Mouse (Mus musculus) neural tube, embryonic 15.5 days (tissue): ENCODE measurements around the gene Nod2. TPM values are rescaled to one million over a fixed set of nuclear protein-coding genes. Genes with fewer than 3 reads are reported as not detected.

Experiments
- ATAC-seq: fragments of 200-750 bp; cut with Nextera tagmentation; 2 replicates; pipeline ENCODE4 v1.8.0; 2017; ENCODE audit warnings: mild to moderate bottlenecking, moderate TSS enrichment, moderate library complexity; ENCODE audit not compliant: low FRiP score
- H3K27ac ChIP-seq: fragments of 300-500 bp; sonication (generic); replicated peaks from 2 replicates; pipeline ENCODE4 v1.5.1; 2015; ENCODE audit warnings: mild to moderate bottlenecking, inconsistent platforms
- H3K27me3 ChIP-seq: fragments of 300-500 bp; sonication (generic); replicated peaks from 2 replicates; pipeline ENCODE4 v1.6.1; 2015; ENCODE audit warnings: inconsistent platforms
- H3K36me3 ChIP-seq: fragments of 300-500 bp; sonication (generic); 2 replicates; pipeline ENCODE4 v1.6.1; 2015; ENCODE audit warnings: inconsistent platforms
- H3K4me1 ChIP-seq: fragments of 300-500 bp; sonication (generic); 2 replicates; pipeline ENCODE4 v1.6.1; 2015; ENCODE audit warnings: inconsistent platforms
- H3K4me2 ChIP-seq: fragments of 300-500 bp; sonication (generic); 2 replicates; pipeline ENCODE4 v1.6.1; 2015; ENCODE audit warnings: inconsistent platforms, mild to moderate bottlenecking, moderate library complexity
- H3K4me3 ChIP-seq: fragments of 300-500 bp; sonication (generic); replicated peaks from 2 replicates; pipeline ENCODE4 v1.5.1; 2015; ENCODE audit warnings: mild to moderate bottlenecking, inconsistent platforms
- H3K9ac ChIP-seq: fragments of 300-500 bp; sonication (generic); replicated peaks from 2 replicates; pipeline ENCODE4 v1.6.1; 2015; ENCODE audit warnings: mild to moderate bottlenecking, inconsistent platforms
- H3K9me3 ChIP-seq: fragments of 300-500 bp; sonication (generic); replicated peaks from 2 replicates; pipeline ENCODE4 v1.6.1; 2016; ENCODE audit warnings: inconsistent platforms
- whole genome bisulfite sequencing: fragments of 180-500 bp; shearing (Covaris S2); methylation state at CpG from one replicate; pipeline ENCODE4 v1.1.7; 2015; ENCODE audit warnings: mixed read lengths; 5-methylcytosine and 5-hydroxymethylcytosine counted together
- polyA plus RNA-seq: library from polyadenylated mRNA; unstranded; fragments of >200 nt; fragmentation: Nextera tagmentation; extraction: Ambion mirVana; gene quantifications from 2 replicates; pipeline ENCODE4 v1.2.1, GENCODE M21; 2015

The Nod2 gene
- polyA plus RNA-seq, 1 experiment from 2014 or later: 0.12 TPM

GRCm38 (mm10) chr8:88686226-88686905 lies 39.3 kb downstream of the Nod2 start:
- no peak for ATAC-seq
- no peak overlapping the region for H3K4me3 ChIP-seq
- H3K9ac ChIP-seq: no peak overlapping the region
- no peaks in the 10 kb centered on the region for H3K36me3 ChIP-seq
- H3K4me1 ChIP-seq: no peaks in the 10 kb centered on the region
- H3K27ac ChIP-seq: no peak overlapping the region
- no peak overlapping the region for H3K4me2 ChIP-seq
- H3K27me3 ChIP-seq: no peaks in the 10 kb centered on the region
- WGBS: 72% methylated on average over 9 of the region's 9 CpGs
- no peaks in the 10 kb centered on the region for H3K9me3 ChIP-seq

- H3K27ac ChIP-seq: no peak overlapping the region
- no peaks in the 10 kb centered on the region for H3K36me3 ChIP-seq
- H3K27me3 ChIP-seq: no peaks in the 10 kb centered on the region
- no peaks in the 10 kb centered on the region for H3K4me1 ChIP-seq
- H3K9me3 ChIP-seq: no peaks in the 10 kb centered on the region
- 84% methylated on average over 8 of the region's 8 CpGs for WGBS
- no peak overlapping the region for H3K4me3 ChIP-seq
- no peak for ATAC-seq
- H3K4me2 ChIP-seq: no peak overlapping the region
- H3K9ac ChIP-seq: no peak overlapping the region
Observed at GRCm38 (mm10) chr8:88686906-88687235, 39.8 kb downstream of the Nod2 start.

GRCm38 (mm10) chr8:88689151-88689550 lies 42.0 kb downstream of the Nod2 start:
- H3K27ac ChIP-seq: no peak overlapping the region
- no peak overlapping the region for H3K4me2 ChIP-seq
- H3K36me3 ChIP-seq: no peaks in the 10 kb centered on the region
- no peaks in the 10 kb centered on the region for H3K9me3 ChIP-seq
- no peak overlapping the region for H3K4me3 ChIP-seq
- no peak overlapping the region for H3K9ac ChIP-seq
- no peaks in the 10 kb centered on the region for H3K27me3 ChIP-seq
- no peaks in the 10 kb centered on the region for H3K4me1 ChIP-seq
- WGBS: 84% methylated on average over 6 of the region's 6 CpGs
- no peak for ATAC-seq

- H3K4me3 ChIP-seq: no peak overlapping the region
- H3K27ac ChIP-seq: no peak overlapping the region
- no peak overlapping the region for H3K9ac ChIP-seq
- H3K27me3 ChIP-seq: no peaks in the 10 kb centered on the region
- H3K9me3 ChIP-seq: no peaks in the 10 kb centered on the region
- no peak for ATAC-seq
- no peak overlapping the region for H3K4me2 ChIP-seq
- 87% methylated on average over 6 of the region's 6 CpGs for whole genome bisulfite sequencing
- no peaks in the 10 kb centered on the region for H3K36me3 ChIP-seq
- H3K4me1 ChIP-seq: no peaks in the 10 kb centered on the region
Observed at GRCm38 (mm10) chr8:88689891-88690290, 42.8 kb downstream of the Nod2 start.

- Histone ChIP-seq H3K4me1 (peaks cover 4% of the 10 kb centered on the region), H3K9ac (no peak overlapping the region), H3K27me3 (no peaks in the 10 kb centered on the region), H3K27ac (no peak overlapping the region), H3K9me3 (no peaks in the 10 kb centered on the region), H3K4me2 (no peak overlapping the region), H3K4me3 (no peak overlapping the region), H3K36me3 (no peaks in the 10 kb centered on the region)
- WGBS: 57% methylated on average over 4 of the region's 4 CpGs
- ATAC-seq: no peak
Observed at GRCm38 (mm10) chr8:88691342-88691948, 44.3 kb downstream of the Nod2 start.

GRCm38 (mm10) chr8:88691961-88692360 lies 44.8 kb downstream of the Nod2 start:
- Histone ChIP-seq H3K9ac (no peak overlapping the region), H3K36me3 (no peaks in the 10 kb centered on the region), H3K27me3 (no peaks in the 10 kb centered on the region), H3K27ac (no peak overlapping the region), H3K9me3 (no peaks in the 10 kb centered on the region), H3K4me3 (no peak overlapping the region), H3K4me1 (peaks cover 4% of the 10 kb centered on the region), H3K4me2 (no peak overlapping the region)
- ATAC-seq: no peak
- 58% methylated on average over 7 of the region's 7 CpGs for WGBS

GRCm38 (mm10) chr8:88692866-88693265 lies 45.8 kb downstream of the Nod2 start:
- Histone ChIP-seq H3K27me3 (no peaks in the 10 kb centered on the region), H3K4me3 (no peak overlapping the region), H3K4me2 (no peak overlapping the region), H3K9me3 (no peaks in the 10 kb centered on the region), H3K9ac (no peak overlapping the region), H3K4me1 (peaks cover 9% of the 10 kb centered on the region), H3K36me3 (no peaks in the 10 kb centered on the region), H3K27ac (no peak overlapping the region)
- WGBS: 84% methylated on average over 6 of the region's 6 CpGs
- no peak for ATAC-seq

- no peak overlapping the region for H3K27ac ChIP-seq
- no peaks in the 10 kb centered on the region for H3K9me3 ChIP-seq
- no peaks in the 10 kb centered on the region for H3K36me3 ChIP-seq
- no peak overlapping the region for H3K4me2 ChIP-seq
- 92% methylated on average over 4 of the region's 4 CpGs for whole genome bisulfite sequencing
- H3K27me3 ChIP-seq: no peaks in the 10 kb centered on the region
- no peak for ATAC-seq
- H3K4me1 ChIP-seq: peaks cover 11% of the 10 kb centered on the region
- no peak overlapping the region for H3K9ac ChIP-seq
- H3K4me3 ChIP-seq: no peak overlapping the region
Observed at GRCm38 (mm10) chr8:88693376-88693775, 46.3 kb downstream of the Nod2 start.

- H3K4me2 ChIP-seq: no peak overlapping the region
- peaks cover 13% of the 10 kb centered on the region for H3K4me1 ChIP-seq
- no peak overlapping the region for H3K27ac ChIP-seq
- H3K27me3 ChIP-seq: no peaks in the 10 kb centered on the region
- no peak overlapping the region for H3K9ac ChIP-seq
- H3K36me3 ChIP-seq: no peaks in the 10 kb centered on the region
- no peaks in the 10 kb centered on the region for H3K9me3 ChIP-seq
- no peak for ATAC-seq
- WGBS: 69% methylated on average over 7 of the region's 7 CpGs
- H3K4me3 ChIP-seq: no peak overlapping the region
Observed at GRCm38 (mm10) chr8:88694291-88694690, 47.2 kb downstream of the Nod2 start.

GRCm38 (mm10) chr8:88696228-88696627 lies 49.1 kb downstream of the Nod2 start:
- 19% methylated on average over 7 of the region's 7 CpGs for WGBS
- H3K9ac ChIP-seq: peak overlapping the region; percentile 44
- H3K4me1 ChIP-seq: peaks cover 13% of the 10 kb centered on the region
- H3K9me3 ChIP-seq: no peaks in the 10 kb centered on the region
- H3K27ac ChIP-seq: peak overlapping the region; percentile 56; the same call in 1 of the 2 replicates
- no peaks in the 10 kb centered on the region for H3K27me3 ChIP-seq
- H3K4me2 ChIP-seq: peak overlapping the region; percentile 62
- ATAC-seq: peak; percentile 13; the same call in 1 of the 2 replicates
- H3K36me3 ChIP-seq: no peaks in the 10 kb centered on the region
- H3K4me3 ChIP-seq: peak overlapping the region; percentile 81

- no peaks in the 10 kb centered on the region for H3K9me3 ChIP-seq
- H3K4me2 ChIP-seq: peak within 1 kb of the TSS; percentile 62
- peaks cover 16% of the 10 kb centered on the region for H3K4me1 ChIP-seq
- ATAC-seq: peak; percentile 100
- peak within 1 kb of the TSS; percentile 84 for H3K27ac ChIP-seq
- H3K4me3 ChIP-seq: peak within 1 kb of the TSS; percentile 81
- no peaks in the 10 kb centered on the region for H3K36me3 ChIP-seq
- H3K27me3 ChIP-seq: no peaks in the 10 kb centered on the region
- under 1% methylated on average over 76 of the region's 80 CpGs for WGBS
- H3K9ac ChIP-seq: peak within 1 kb of the TSS; percentile 73
Observed at GRCm38 (mm10) chr8:88696721-88697641, 49.9 kb downstream of the Nod2 start, which contains the start of gene Cyld. Gene Cyld, plus strand, starts transcription at chr8:88697028.
